Mouse (Mus musculus): ENCODE measurements around the gene Cela1. TPM values are rescaled to one million over a fixed set of nuclear protein-coding genes. Genes with fewer than 3 reads are reported as not detected.
A peak's percentile ranks its signal among the peaks of the same experiment; 100 is the strongest.

Gene Cela1
- polyA plus RNA-seq, 1 experiment from 2014 or later = 250 TPM

DNA sequence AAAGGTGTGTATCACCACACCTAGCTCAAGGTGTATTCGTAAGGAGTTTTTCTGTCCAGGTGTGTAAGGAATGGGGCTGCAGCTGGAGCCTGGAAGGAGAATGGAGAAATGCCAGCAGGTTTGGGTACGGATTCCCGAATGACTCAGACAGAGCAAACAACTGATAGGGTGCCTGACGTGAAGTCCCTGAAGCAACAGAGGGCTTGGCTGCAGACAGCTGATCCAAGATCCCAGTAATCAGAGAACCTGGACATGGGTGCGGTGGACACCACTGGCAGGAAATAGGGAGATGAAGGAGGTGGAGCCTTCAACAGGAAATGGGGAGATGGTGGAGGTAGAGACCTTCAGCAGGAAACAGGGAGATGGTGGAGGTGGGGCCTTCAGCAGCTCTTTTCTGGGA lies 55.4 kb downstream of the Cela1 start:
- H3K27me3 ChIP-seq (ENCODE audit: control insufficient read depth, insufficient read depth, low read length) = peaks cover 23% of the 10 kb centered on the region
- no peaks in the 10 kb centered on the region for H3K36me3 ChIP-seq (ENCODE audit: control insufficient read depth, insufficient read depth, low read length)
- H3K9ac ChIP-seq (ENCODE audit: low read length) = no peak overlapping the region
- 61% methylated on average over 5 of the region's 5 CpGs for WGBS
- peaks cover 22% of the 10 kb centered on the region for H3K4me1 ChIP-seq (ENCODE audit: control insufficient read depth, insufficient read depth, low read length)
- no peak overlapping the region for H3K4me3 ChIP-seq (replicated peaks; ENCODE audit: low read length)
- peak overlapping the region; percentile 41 for H3K27ac ChIP-seq (ENCODE audit: low read length)
- H3K4me2 ChIP-seq (ENCODE audit: low read depth, low read length) = no peak overlapping the region
- 0 out of 2 replicates have a peak, but pooled peaks have one; percentile 9 for ATAC-seq (ENCODE audit: insufficient read depth, low FRiP score)
- H3K9me3 ChIP-seq (replicated peaks; ENCODE audit: control insufficient read depth, low read length) = no peaks in the 10 kb centered on the region

DNA sequence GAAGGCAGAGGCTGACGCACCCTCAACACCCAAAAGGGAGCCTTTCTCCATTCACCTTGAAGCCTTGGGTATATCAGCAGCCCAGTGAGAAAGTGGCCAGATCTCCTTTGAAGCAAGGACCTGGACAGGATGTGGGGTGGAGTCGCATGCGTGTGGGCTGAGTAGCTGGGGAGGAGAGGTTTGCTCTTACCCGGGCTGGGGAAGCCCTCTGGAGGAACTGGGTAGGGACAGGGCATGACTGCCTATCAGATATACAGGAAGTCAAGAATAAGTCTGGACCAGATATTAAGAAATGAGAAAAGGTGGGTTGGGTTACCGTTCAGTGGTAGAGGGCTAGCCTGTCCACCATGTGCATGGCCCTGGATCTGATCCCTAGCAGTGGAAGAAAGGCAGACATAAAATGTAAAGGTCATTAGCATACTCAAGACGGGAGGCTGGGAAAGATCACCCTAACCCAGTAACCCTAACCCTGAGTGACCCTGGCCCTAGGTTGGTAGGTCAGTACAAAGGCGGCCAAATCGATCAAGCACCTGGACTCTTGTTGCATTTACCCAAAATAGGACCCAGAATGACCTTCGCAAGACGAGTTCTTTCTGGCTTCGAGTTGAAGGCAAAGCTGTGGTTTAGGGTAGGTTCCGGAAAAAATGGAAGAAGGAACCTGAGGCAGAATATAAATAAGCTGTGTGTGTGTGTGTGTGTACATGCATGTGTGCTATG lies 56.1 kb downstream of the Cela1 start:
- no peak for ATAC-seq (ENCODE audit: insufficient read depth, low FRiP score)
- H3K4me1 ChIP-seq (ENCODE audit: control insufficient read depth, insufficient read depth, low read length) = peaks cover 19% of the 10 kb centered on the region
- H3K36me3 ChIP-seq (ENCODE audit: control insufficient read depth, insufficient read depth, low read length) = no peaks in the 10 kb centered on the region
- H3K4me3 ChIP-seq (replicated peaks; ENCODE audit: low read length) = no peak overlapping the region
- peaks cover 21% of the 10 kb centered on the region for H3K27me3 ChIP-seq (ENCODE audit: control insufficient read depth, insufficient read depth, low read length)
- H3K9ac ChIP-seq (ENCODE audit: low read length) = no peak overlapping the region
- H3K9me3 ChIP-seq (replicated peaks; ENCODE audit: control insufficient read depth, low read length) = no peaks in the 10 kb centered on the region
- H3K27ac ChIP-seq (ENCODE audit: low read length) = no peak overlapping the region
- no peak overlapping the region for H3K4me2 ChIP-seq (ENCODE audit: low read depth, low read length)
- 75% methylated on average over 12 of the region's 12 CpGs for WGBS

- H3K9ac ChIP-seq (ENCODE audit: low read length) = no peak overlapping the region
- WGBS = 69% methylated on average over 3 of the region's 3 CpGs
These were observed 57.6 kb downstream of the Cela1 start for GRCm38 (mm10) chr15:100630126-100630525.

DNA sequence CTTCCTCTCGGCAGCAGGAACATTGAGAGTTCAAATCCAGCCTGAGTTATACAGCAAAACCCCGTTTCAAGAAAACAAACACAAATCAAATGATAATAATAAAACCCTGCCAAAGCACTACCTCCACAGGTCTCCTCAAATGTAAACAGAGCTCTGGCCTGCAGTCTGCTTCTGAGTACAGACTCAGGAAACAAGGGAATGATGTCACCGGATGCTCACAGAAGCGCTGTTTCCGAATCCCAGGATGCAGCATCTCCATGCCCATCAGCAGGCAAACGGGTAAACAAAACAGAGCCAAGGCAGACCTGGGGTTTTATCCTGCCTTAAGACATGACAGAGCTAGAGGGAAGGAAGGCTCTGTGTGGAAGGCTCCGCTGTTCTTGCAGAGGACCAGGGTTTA lies 58.9 kb downstream of the Cela1 start:
- no peak overlapping the region for H3K4me3 ChIP-seq (replicated peaks; ENCODE audit: low read length)
- peaks cover 19% of the 10 kb centered on the region for H3K4me1 ChIP-seq (ENCODE audit: control insufficient read depth, insufficient read depth, low read length)
- no peak overlapping the region for H3K9ac ChIP-seq (ENCODE audit: low read length)
- peaks cover 3% of the 10 kb centered on the region; the same call in 1 of the 2 replicates for H3K36me3 ChIP-seq (ENCODE audit: control insufficient read depth, insufficient read depth, low read length)
- no peaks in the 10 kb centered on the region for H3K9me3 ChIP-seq (replicated peaks; ENCODE audit: control insufficient read depth, low read length)
- no peak for ATAC-seq (ENCODE audit: insufficient read depth, low FRiP score)
- H3K4me2 ChIP-seq (ENCODE audit: low read depth, low read length) = no peak overlapping the region
- H3K27me3 ChIP-seq (ENCODE audit: control insufficient read depth, insufficient read depth, low read length) = no peaks in the 10 kb centered on the region
- peak overlapping the region; percentile 18; the same call in 1 of the 2 replicates for H3K27ac ChIP-seq (ENCODE audit: low read length)
- 48% methylated on average over 7 of the region's 7 CpGs for WGBS

More at GRCm38 (mm10) chr15:100630126-100630525, 57.6 kb downstream of the Cela1 start:
- Histone ChIP-seq H3K27ac (ENCODE audit: low read length) (no peak overlapping the region), H3K4me2 (ENCODE audit: low read depth, low read length) (no peak overlapping the region), H3K36me3 (ENCODE audit: control insufficient read depth, insufficient read depth, low read length) (no peaks in the 10 kb centered on the region), H3K9me3 (replicated peaks; ENCODE audit: control insufficient read depth, low read length) (no peaks in the 10 kb centered on the region), H3K4me1 (ENCODE audit: control insufficient read depth, insufficient read depth, low read length) (peaks cover 19% of the 10 kb centered on the region), H3K27me3 (ENCODE audit: control insufficient read depth, insufficient read depth, low read length) (peaks cover 8% of the 10 kb centered on the region; the same call in 1 of the 2 replicates), H3K4me3 (replicated peaks; ENCODE audit: low read length) (no peak overlapping the region)
- ATAC-seq (ENCODE audit: insufficient read depth, low FRiP score) = no peak

DNA sequence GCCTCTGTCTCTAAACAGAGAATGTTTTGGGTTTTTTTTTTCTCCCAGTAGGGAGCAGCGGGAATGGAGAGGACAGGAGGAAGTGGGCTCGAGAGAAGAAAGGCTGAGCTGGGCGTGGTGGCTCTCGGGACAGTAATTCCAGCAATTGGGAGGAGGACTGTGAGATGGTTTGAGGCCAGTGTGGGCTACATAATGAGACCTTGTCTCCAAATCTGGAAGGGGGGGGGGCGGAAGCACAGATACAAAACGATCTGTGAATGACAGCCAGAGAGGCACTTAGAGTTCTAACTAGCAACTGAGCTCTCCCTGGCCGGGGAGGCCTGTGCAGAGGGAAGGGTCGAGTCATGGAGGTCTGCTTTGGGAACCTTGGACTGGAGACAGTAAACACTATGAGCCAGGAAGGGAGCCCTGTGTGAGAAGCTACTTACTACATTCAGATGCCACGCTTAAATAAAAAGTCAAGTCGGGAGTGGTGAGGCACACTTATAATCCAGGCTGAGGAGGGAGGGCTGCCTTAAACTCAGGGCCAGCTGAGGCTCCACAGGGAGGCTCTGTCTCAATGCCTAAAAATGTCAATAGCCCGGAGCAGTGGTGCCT lies 59.8 kb downstream of the Cela1 start:
- Histone ChIP-seq H3K27ac (ENCODE audit: low read length) (peak overlapping the region; percentile 34), H3K4me2 (ENCODE audit: low read depth, low read length) (0 out of 2 replicates have a peak overlapping the region, but pooled peaks have one; percentile 0), H3K27me3 (ENCODE audit: control insufficient read depth, insufficient read depth, low read length) (no peaks in the 10 kb centered on the region), H3K4me3 (replicated peaks; ENCODE audit: low read length) (no peak overlapping the region), H3K36me3 (ENCODE audit: control insufficient read depth, insufficient read depth, low read length) (peaks cover 3% of the 10 kb centered on the region; the same call in 1 of the 2 replicates), H3K9me3 (replicated peaks; ENCODE audit: control insufficient read depth, low read length) (no peaks in the 10 kb centered on the region), H3K4me1 (ENCODE audit: control insufficient read depth, insufficient read depth, low read length) (peaks cover 15% of the 10 kb centered on the region), H3K9ac (ENCODE audit: low read length) (peak overlapping the region; percentile 36)
- WGBS = 13% methylated on average over 11 of the region's 11 CpGs
- ATAC-seq (ENCODE audit: insufficient read depth, low FRiP score) = no peak

GRCm38 (mm10) chr15:100627287-100627686 lies 60.4 kb downstream of the Cela1 start:
- Histone ChIP-seq H3K4me2 (ENCODE audit: low read depth, low read length) (0 out of 2 replicates have a peak overlapping the region, but pooled peaks have one; percentile 0), H3K4me1 (ENCODE audit: control insufficient read depth, insufficient read depth, low read length) (peaks cover 9% of the 10 kb centered on the region), H3K9me3 (replicated peaks; ENCODE audit: control insufficient read depth, low read length) (no peaks in the 10 kb centered on the region), H3K36me3 (ENCODE audit: control insufficient read depth, insufficient read depth, low read length) (peaks cover 3% of the 10 kb centered on the region; the same call in 1 of the 2 replicates), H3K27ac (ENCODE audit: low read length) (peak overlapping the region; percentile 34), H3K27me3 (ENCODE audit: control insufficient read depth, insufficient read depth, low read length) (no peaks in the 10 kb centered on the region), H3K4me3 (replicated peaks; ENCODE audit: low read length) (no peak overlapping the region), H3K9ac (ENCODE audit: low read length) (no peak overlapping the region)
- ATAC-seq (ENCODE audit: insufficient read depth, low FRiP score) = no peak
- 20% methylated on average over 10 of the region's 10 CpGs for WGBS

- H3K9ac ChIP-seq (ENCODE audit: low read length) = no peak overlapping the region
- no peak overlapping the region for H3K4me3 ChIP-seq (replicated peaks; ENCODE audit: low read length)
- WGBS = 89% methylated on average over 3 of the region's 3 CpGs
- no peak for ATAC-seq (ENCODE audit: insufficient read depth, low FRiP score)
- H3K36me3 ChIP-seq (ENCODE audit: control insufficient read depth, insufficient read depth, low read length) = peaks cover 7% of the 10 kb centered on the region; the same call in 1 of the 2 replicates
- H3K4me1 ChIP-seq (ENCODE audit: control insufficient read depth, insufficient read depth, low read length) = peaks cover 7% of the 10 kb centered on the region
- no peak overlapping the region for H3K4me2 ChIP-seq (ENCODE audit: low read depth, low read length)
- H3K9me3 ChIP-seq (replicated peaks; ENCODE audit: control insufficient read depth, low read length) = no peaks in the 10 kb centered on the region
- H3K27ac ChIP-seq (ENCODE audit: low read length) = no peak overlapping the region
- no peaks in the 10 kb centered on the region for H3K27me3 ChIP-seq (ENCODE audit: control insufficient read depth, insufficient read depth, low read length)
These were observed 63.3 kb downstream of the Cela1 start for GRCm38 (mm10) chr15:100624435-100624834.

Small RNA genes lying within 50 kb of the gene (microRNA-seq; reads per million reads assigned to microRNA genes)
- gene Mir6961 = not detected

Other genes with a start within 250 kb of the Cela1 start
- gene Letmd1, start 218.9 kb downstream of the Cela1 start, polyA plus RNA-seq (2015; fragmentation: Nextera tagmentation; extraction: Ambion mirVana) = 25.8 and 26.7 TPM in 2 replicates
- gene Csrnp2, start 192.4 kb downstream of the Cela1 start, polyA plus RNA-seq (2015; fragmentation: Nextera tagmentation; extraction: Ambion mirVana) = 6.7 and 7.3 TPM in 2 replicates
- gene Tfcp2, start 135.9 kb downstream of the Cela1 start, polyA plus RNA-seq (2015; fragmentation: Nextera tagmentation; extraction: Ambion mirVana) = 20.0 and 21.3 TPM in 2 replicates
- gene Pou6f1, start 87.9 kb downstream of the Cela1 start, polyA plus RNA-seq (2015; fragmentation: Nextera tagmentation; extraction: Ambion mirVana) = 3.5 and 5.3 TPM in 2 replicates
- 194 and 213 TPM in 2 replicates for gene Dazap2, start 72.6 kb downstream of the Cela1 start, polyA plus RNA-seq (2015; fragmentation: Nextera tagmentation; extraction: Ambion mirVana)
- gene Smagp, start 51.0 kb downstream of the Cela1 start, polyA plus RNA-seq (2015; fragmentation: Nextera tagmentation; extraction: Ambion mirVana) = 40.6 and 51.8 TPM in 2 replicates
- gene Bin2, start 18.4 kb downstream of the Cela1 start, polyA plus RNA-seq (2015; fragmentation: Nextera tagmentation; extraction: Ambion mirVana) = 6.0 and 6.3 TPM in 2 replicates
- 6.9 and 8.7 TPM in 2 replicates for gene Galnt6, start 41.5 kb upstream of the Cela1 start, polyA plus RNA-seq (2015; fragmentation: Nextera tagmentation; extraction: Ambion mirVana)
- gene Slc4a8, start 73.8 kb upstream of the Cela1 start, polyA plus RNA-seq (2015; fragmentation: Nextera tagmentation; extraction: Ambion mirVana) = 3.9 and 4.7 TPM in 2 replicates
- 0.77 and 0.97 TPM in 2 replicates for gene Scn8a, start 181.9 kb upstream of the Cela1 start, polyA plus RNA-seq (2015; fragmentation: Nextera tagmentation; extraction: Ambion mirVana)